Mouse (Mus musculus) spleen, adult 18-20 months (tissue): ENCODE measurements around the gene Nelfe.

ENCODE experiments used
- DNase-seq, 2 experiments: peaks; one replicate each; pipeline ENCODE4 v3.0.0; 2022; ENCODE audit warnings: mixed read lengths in 2 of 2

The Nelfe gene

GRCm38 (mm10) chr17:34847615-34848014, 2.6 kb upstream of the Nelfe start:
- no peak for DNase-seq

GRCm38 (mm10) chr17:34850517-34851125, 430 bp downstream of the Nelfe start:
- no peak for DNase-seq

GRCm38 (mm10) chr17:34853511-34853910, 3.3 kb downstream of the Nelfe start:
- DNase-seq, result no peak

GRCm38 (mm10) chr17:34854761-34855160, 4.6 kb downstream of the Nelfe start:
- no peak for DNase-seq

GRCm38 (mm10) chr17:34855825-34856224, 5.6 kb downstream of the Nelfe start:
- DNase-seq, result peak in 1 of 2 experiments; percentile 67

GRCm38 (mm10) chr17:34858670-34859069, 8.5 kb downstream of the Nelfe start:
- no peak for DNase-seq

GRCm38 (mm10) chr17:34860514-34860913, 10.3 kb downstream of the Nelfe start:
- DNase-seq, result no peak

GRCm38 (mm10) chr17:34861704-34862415, 11.7 kb downstream of the Nelfe start:
- DNase-seq, result no peak

GRCm38 (mm10) chr17:34862416-34863081, 12.4 kb downstream of the Nelfe start, which contains the start of gene Cfb:
Gene Cfb (minus strand): TSS chr17:34862518.
- no peak for DNase-seq

GRCm38 (mm10) chr17:34865981-34866380, 15.8 kb downstream of the Nelfe start:
- DNase-seq, result no peak

- no peak for DNase-seq
Measured at GRCm38 (mm10) chr17:34874321-34874720, 24.1 kb downstream of the Nelfe start.

- no peak for DNase-seq
Measured at GRCm38 (mm10) chr17:34879336-34879879, 29.2 kb downstream of the Nelfe start, which contains the start of gene Zbtb12. Gene Zbtb12 (plus strand): TSS chr17:34879483.

GRCm38 (mm10) chr17:34881166-34881565, 31.0 kb downstream of the Nelfe start:
- DNase-seq, result no peak

- no peak for DNase-seq
Measured at GRCm38 (mm10) chr17:34881683-34882310, 31.6 kb downstream of the Nelfe start, which contains the start of gene Gm20547. Gene Gm20547 (minus strand): TSS chr17:34882042.

GRCm38 (mm10) chr17:34883332-34883731, 33.1 kb downstream of the Nelfe start:
- DNase-seq, result no peak

- no peak for DNase-seq
Measured at GRCm38 (mm10) chr17:34884704-34885103, 34.5 kb downstream of the Nelfe start.

- no peak for DNase-seq
Measured at GRCm38 (mm10) chr17:34885615-34886014, 35.4 kb downstream of the Nelfe start.

- DNase-seq, result no peak
Measured at GRCm38 (mm10) chr17:34887942-34888341, 37.8 kb downstream of the Nelfe start.

GRCm38 (mm10) chr17:34890074-34890743, 40.0 kb downstream of the Nelfe start:
- DNase-seq, result no peak

GRCm38 (mm10) chr17:34891377-34891776, 41.2 kb downstream of the Nelfe start:
- no peak for DNase-seq

GRCm38 (mm10) chr17:34893072-34893824, 43.1 kb downstream of the Nelfe start:
- no peak for DNase-seq
